In the genomic region with DNA sequence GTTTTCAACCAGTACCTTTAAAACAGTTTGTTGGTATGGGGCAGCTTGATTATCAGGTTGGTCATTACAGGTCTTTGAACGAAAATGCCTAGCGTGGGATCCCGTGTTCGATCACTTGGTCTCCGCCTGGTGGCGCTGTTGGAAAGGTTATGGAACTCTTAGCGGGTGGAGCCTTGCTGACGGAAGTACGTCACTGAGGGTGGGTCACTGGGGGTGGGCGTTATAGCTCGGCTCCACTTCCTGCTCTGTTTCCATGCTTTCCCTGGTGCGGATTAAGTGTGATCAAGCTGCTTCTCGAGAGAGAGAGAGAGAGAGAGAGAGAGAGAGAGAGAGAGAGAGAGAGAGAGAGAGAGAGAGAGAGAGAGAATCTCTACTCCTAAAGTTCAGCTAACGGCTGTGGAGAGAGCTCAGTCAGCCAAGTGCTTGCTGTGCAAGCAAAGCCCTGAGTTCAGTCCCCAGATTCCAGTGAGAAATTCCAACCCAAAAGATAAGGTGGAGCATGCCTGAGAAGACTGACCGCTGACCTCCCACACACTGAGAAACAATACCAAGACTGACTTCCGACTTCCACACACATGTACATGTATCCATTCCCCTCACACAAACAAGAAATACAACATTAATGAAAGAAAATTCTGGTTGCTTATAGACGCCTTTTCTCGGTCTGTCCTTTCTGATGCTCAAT, we compare ENCODE assay signal across 8 mouse cellular contexts. TPM values are rescaled to one million over a fixed set of nuclear protein-coding genes. Genes with fewer than 3 reads are reported as not detected.
DNase-seq lines count a peak whose midpoint lies in the region; ATAC-seq and TF ChIP-seq lines count a peak whose summit lies in the region.

No protein-coding gene starts in this region.

- no peaks in the 10 kb centered on the region for H3K9me3 ChIP-seq in heart, embryonic 14.5 days (ENCODE audit: control insufficient read depth, low read length)
- no peaks in the 10 kb centered on the region for H3K9me3 ChIP-seq in liver, embryonic 14.5 days (ENCODE audit: control insufficient read depth, low read length)
- H3K9me3 ChIP-seq in neural tube, embryonic 11.5 days (ENCODE audit: control insufficient read depth, low read length), result no peaks in the 10 kb centered on the region
- no peaks in the 10 kb centered on the region for H3K9me3 ChIP-seq in stomach, postnatal 0 days (ENCODE audit: control insufficient read depth, low read length)

- no peak for TF ChIP-seq EP300 in liver, embryonic 14.5 days (IDR thresholded peaks at IDR 0.05; ENCODE audit: low read depth)
- TF ChIP-seq EP300 in stomach, postnatal 0 days (optimal IDR thresholded peaks at IDR 0.05), result no peak

- ATAC-seq in CD4-positive, CD25-positive, alpha-beta regulatory T cell, adult 4 months, result peak; percentile 99
- ATAC-seq in heart, embryonic 14.5 days (ENCODE audit: insufficient number of reproducible peaks, insufficient read depth, low FRiP score, low read depth), result peak; percentile 93
- peak; percentile 66 for ATAC-seq in liver, embryonic 14.5 days (ENCODE audit: insufficient read depth)
- ATAC-seq in neural tube, embryonic 11.5 days (ENCODE audit: insufficient read depth, low FRiP score, low TSS enrichment), result peak; percentile 96
- ATAC-seq in stomach, postnatal 0 days (ENCODE audit: low FRiP score, low TSS enrichment), result peak; percentile 96

- H3K27me3 ChIP-seq in heart, embryonic 14.5 days (ENCODE audit: control insufficient read depth, insufficient read depth, low read length), result no peaks in the 10 kb centered on the region
- H3K27me3 ChIP-seq in liver, embryonic 14.5 days (ENCODE audit: control insufficient read depth, insufficient read depth, low read length), result peaks cover 3% of the 10 kb centered on the region
- no peaks in the 10 kb centered on the region for H3K27me3 ChIP-seq in neural tube, embryonic 11.5 days (ENCODE audit: control insufficient read depth, insufficient read depth, low read length)
- no peaks in the 10 kb centered on the region for H3K27me3 ChIP-seq in stomach, postnatal 0 days (ENCODE audit: control insufficient read depth, insufficient read depth, low read length)

- peak overlapping the region; percentile 39 to 43 for H3K4me3 ChIP-seq in heart, embryonic 14.5 days (ENCODE audit: control insufficient read depth in 1 of 2, insufficient read depth in 1 of 2, low read depth in 1 of 2, low read length in 2 of 2)
- H3K4me3 ChIP-seq in liver, embryonic 14.5 days (ENCODE audit: insufficient read depth in 1 of 2, low read depth in 2 of 2, low read length in 2 of 2), result peak overlapping the region; percentile 43 to 61
- peak overlapping the region; percentile 32 for H3K4me3 ChIP-seq in neural tube, embryonic 11.5 days (ENCODE audit: low read depth, low read length)
- peak overlapping the region; percentile 27; the same call in 1 of the 2 replicates for H3K4me3 ChIP-seq in stomach, postnatal 0 days (ENCODE audit: low read depth, low read length)

- peak; percentile 97 for TF ChIP-seq CTCF in liver, embryonic 14.5 days (IDR thresholded peaks at IDR 0.05; ENCODE audit: low read depth)
- peak; percentile 96 for TF ChIP-seq CTCF in stomach, postnatal 0 days (IDR thresholded peaks at IDR 0.05; ENCODE audit: low read depth)

- peak overlapping the region; percentile 93 to 96 for H3K27ac ChIP-seq in heart, embryonic 14.5 days (replicated peaks in 1 of 2; ENCODE audit: control insufficient read depth in 1 of 2, insufficient read depth in 1 of 2, low read depth in 2 of 2, low read length in 2 of 2)
- H3K27ac ChIP-seq in liver, embryonic 14.5 days, result peak overlapping the region; percentile 85
- H3K27ac ChIP-seq in neural tube, embryonic 11.5 days (ENCODE audit: low read depth, low read length), result no peak overlapping the region
- H3K27ac ChIP-seq in stomach, postnatal 0 days (replicated peaks), result peak overlapping the region; percentile 76

- H3K4me2 ChIP-seq in heart, embryonic 14.5 days (ENCODE audit: low read length), result peak overlapping the region; percentile 66
- peak overlapping the region; percentile 68 for H3K4me2 ChIP-seq in liver, embryonic 14.5 days (ENCODE audit: low read depth)
- peak overlapping the region; percentile 50 for H3K4me2 ChIP-seq in neural tube, embryonic 11.5 days (ENCODE audit: low read depth)
- H3K4me2 ChIP-seq in stomach, postnatal 0 days (replicated peaks; ENCODE audit: low read depth), result peak overlapping the region; percentile 44

- DNase-seq in c-Kit-negative CD71-positive TER-119-positive erythroid progenitor cells, embryonic 14.5 days (ENCODE audit: low read depth, low spot score), result peak; percentile 94
- DNase-seq in fibroblast of lung, adult 2 months (ENCODE audit: low read depth), result peak; percentile 76
- peak; percentile 93 for DNase-seq in kidney, postnatal 14 days
- DNase-seq in liver, embryonic 14.5 days (ENCODE audit: low read depth in 3 of 3, low spot score in 3 of 3), result peak; percentile 87 to 90 (median 88)
- DNase-seq in neural tube, embryonic 11.5 days (ENCODE audit: low spot score), result peak; percentile 94
- peak; percentile 97 for DNase-seq in stomach, postnatal 0 days (ENCODE audit: low spot score)

- peak overlapping the region; percentile 60 for H3K9ac ChIP-seq in heart, embryonic 14.5 days (ENCODE audit: low read length)
- H3K9ac ChIP-seq in liver, embryonic 14.5 days (replicated peaks), result peak overlapping the region; percentile 49
- H3K9ac ChIP-seq in neural tube, embryonic 11.5 days (ENCODE audit: low read length), result peak overlapping the region; percentile 54
- H3K9ac ChIP-seq in stomach, postnatal 0 days (ENCODE audit: low read length), result peak overlapping the region; percentile 31; the same call in 1 of the 2 replicates

- WGBS in heart, embryonic 14.5 days, result 6% methylated on average over 18 of the region's 18 CpGs
- WGBS in liver, embryonic 14.5 days (ENCODE audit: insufficient replicate concordance), result 8% methylated on average over 18 of the region's 18 CpGs
- WGBS in neural tube, embryonic 11.5 days, result 12% methylated on average over 18 of the region's 18 CpGs
- WGBS in stomach, postnatal 0 days, result 8% methylated on average over 18 of the region's 18 CpGs

- H3K4me1 ChIP-seq in heart, embryonic 14.5 days (ENCODE audit: control insufficient read depth in 2 of 2, insufficient read depth in 2 of 2, low read length in 2 of 2), result peaks cover 26 to 36% of the 10 kb centered on the region in 2 experiments
- H3K4me1 ChIP-seq in liver, embryonic 14.5 days (replicated peaks; ENCODE audit: control insufficient read depth in 2 of 2, insufficient read depth in 2 of 2, low read length in 1 of 2), result peaks cover 39 to 44% of the 10 kb centered on the region in 2 experiments
- no peaks in the 10 kb centered on the region for H3K4me1 ChIP-seq in neural tube, embryonic 11.5 days (ENCODE audit: control insufficient read depth, insufficient read depth, low read length)
- H3K4me1 ChIP-seq in stomach, postnatal 0 days (replicated peaks; ENCODE audit: control insufficient read depth, insufficient read depth), result no peaks in the 10 kb centered on the region

- H3K36me3 ChIP-seq in heart, embryonic 14.5 days (ENCODE audit: control insufficient read depth, insufficient read depth, low read length), result no peaks in the 10 kb centered on the region
- no peaks in the 10 kb centered on the region for H3K36me3 ChIP-seq in liver, embryonic 14.5 days (replicated peaks; ENCODE audit: control insufficient read depth, insufficient read depth, low read depth)
- no peaks in the 10 kb centered on the region for H3K36me3 ChIP-seq in neural tube, embryonic 11.5 days (ENCODE audit: control insufficient read depth, insufficient read depth, low read length)
- H3K36me3 ChIP-seq in stomach, postnatal 0 days (ENCODE audit: control insufficient read depth, insufficient read depth, low read length), result no peaks in the 10 kb centered on the region

RNA-seq across cellular contexts. Expression of gene Mmel1, which starts 8.6 kb away (rescaled TPM):
- not detected for polyA plus RNA-seq in CD4-positive, CD25-positive, alpha-beta regulatory T cell, adult 4 months (2017; shearing (Covaris generic))
- polyA plus RNA-seq in heart, embryonic 14.5 days (2014; fragmentation: Nextera tagmentation; extraction: Ambion mirVana), result 0.22 and 0.71 TPM in 2 replicates
- polyA plus RNA-seq in liver, embryonic 14.5 days (2012; rRNA removed), result 2.1 and 2.4 TPM in 2 replicates
- polyA plus RNA-seq in liver, embryonic 14.5 days (2014; fragmentation: Nextera tagmentation; extraction: Ambion mirVana), result 2.7 and 2.9 TPM in 2 replicates
- polyA plus RNA-seq in neural tube, embryonic 11.5 days (2014; fragmentation: Nextera tagmentation; extraction: Ambion mirVana), result 0.50 and 0.72 TPM in 2 replicates
- not detected in 2 replicates for polyA plus RNA-seq in stomach, postnatal 0 days (2015; fragmentation: Nextera tagmentation; extraction: Ambion mirVana)

RNA-seq across cellular contexts. Expression of gene Fam213b, which starts 20.9 kb away (rescaled TPM):
- 10 to 100 TPM in 1 of 2 experiments, 1 to 10 TPM in 1; 5.4 to 11.3 TPM for polyA plus RNA-seq in CD4-positive, CD25-positive, alpha-beta regulatory T cell, adult 4 months (2017; shearing (Covaris generic))
- polyA plus RNA-seq in heart, embryonic 14.5 days (2014; fragmentation: Nextera tagmentation; extraction: Ambion mirVana), result 52.1 and 56.8 TPM in 2 replicates
- polyA plus RNA-seq in liver, embryonic 14.5 days (2012; rRNA removed), result 4.0 and 5.8 TPM in 2 replicates
- 9.3 and 9.8 TPM in 2 replicates for polyA plus RNA-seq in liver, embryonic 14.5 days (2014; fragmentation: Nextera tagmentation; extraction: Ambion mirVana)
- polyA plus RNA-seq in neural tube, embryonic 11.5 days (2014; fragmentation: Nextera tagmentation; extraction: Ambion mirVana), result 40.2 and 42.1 TPM in 2 replicates
- polyA plus RNA-seq in stomach, postnatal 0 days (2015; fragmentation: Nextera tagmentation; extraction: Ambion mirVana), result 62.1 and 65.4 TPM in 2 replicates

RNA-seq across cellular contexts. Expression of gene Ttc34, which starts 40.7 kb away (rescaled TPM):
- polyA plus RNA-seq in CD4-positive, CD25-positive, alpha-beta regulatory T cell, adult 4 months (2017; shearing (Covaris generic)), result not detected
- 0.22 and 0.27 TPM in 2 replicates for polyA plus RNA-seq in heart, embryonic 14.5 days (2014; fragmentation: Nextera tagmentation; extraction: Ambion mirVana)
- not detected in 2 replicates for polyA plus RNA-seq in liver, embryonic 14.5 days (2012; rRNA removed)
- 0.08 TPM in 1 of 2 replicates, not detected in the other for polyA plus RNA-seq in liver, embryonic 14.5 days (2014; fragmentation: Nextera tagmentation; extraction: Ambion mirVana)
- polyA plus RNA-seq in neural tube, embryonic 11.5 days (2014; fragmentation: Nextera tagmentation; extraction: Ambion mirVana), result 0.38 and 0.39 TPM in 2 replicates
- 0.06 and 0.10 TPM in 2 replicates for polyA plus RNA-seq in stomach, postnatal 0 days (2015; fragmentation: Nextera tagmentation; extraction: Ambion mirVana)

RNA-seq across cellular contexts. Expression of gene Tnfrsf14, which starts 50.4 kb away (rescaled TPM):
- polyA plus RNA-seq in CD4-positive, CD25-positive, alpha-beta regulatory T cell, adult 4 months (2017; shearing (Covaris generic)), result 10 to 100 TPM; 12.0 to 22.3 TPM
- polyA plus RNA-seq in heart, embryonic 14.5 days (2014; fragmentation: Nextera tagmentation; extraction: Ambion mirVana), result 0.46 and 1.2 TPM in 2 replicates
- 122 and 308 TPM in 2 replicates for polyA plus RNA-seq in liver, embryonic 14.5 days (2012; rRNA removed)
- 37.0 and 38.7 TPM in 2 replicates for polyA plus RNA-seq in liver, embryonic 14.5 days (2014; fragmentation: Nextera tagmentation; extraction: Ambion mirVana)
- 0.78 and 1.1 TPM in 2 replicates for polyA plus RNA-seq in neural tube, embryonic 11.5 days (2014; fragmentation: Nextera tagmentation; extraction: Ambion mirVana)
- 0.61 TPM in 2 replicates for polyA plus RNA-seq in stomach, postnatal 0 days (2015; fragmentation: Nextera tagmentation; extraction: Ambion mirVana)
